Mouse (Mus musculus): Measurements from ENCODE around the gene Man1b1. TPM values are rescaled to one million over a fixed set of nuclear protein-coding genes. Genes with fewer than 3 reads are reported as not detected.

The Man1b1 gene
- polyA plus RNA-seq, 1 experiment from 2014 or later = 62.9 TPM

GRCm38 (mm10) chr2:25303452-25303851 is 28.7 kb upstream of the Man1b1 start:
- WGBS = 54% methylated on average over 3 of the region's 3 CpGs
- DNase-seq (ENCODE audit: low spot score) (no peak), ATAC-seq (replicated peaks; ENCODE audit: low FRiP score) (no peak)
- Histone ChIP-seq H3K4me1 (replicated peaks; ENCODE audit: control insufficient read depth, insufficient read depth, low read length) (peaks cover 4% of the 10 kb centered on the region; the same call in 1 of the 2 replicates), H3K9me3 (ENCODE audit: control insufficient read depth, low read length) (no peaks in the 10 kb centered on the region), H3K4me3 (ENCODE audit: low read depth, low read length) (no peak overlapping the region), H3K36me3 (ENCODE audit: control insufficient read depth, insufficient read depth, low read length) (no peaks in the 10 kb centered on the region), H3K9ac (ENCODE audit: low read depth, low read length) (no peak overlapping the region), H3K4me2 (no peak overlapping the region), H3K27me3 (replicated peaks; ENCODE audit: control insufficient read depth, insufficient read depth, low read length) (peaks cover 57% of the 10 kb centered on the region), H3K27ac (ENCODE audit: low read depth, low read length) (no peak overlapping the region)

DNA sequence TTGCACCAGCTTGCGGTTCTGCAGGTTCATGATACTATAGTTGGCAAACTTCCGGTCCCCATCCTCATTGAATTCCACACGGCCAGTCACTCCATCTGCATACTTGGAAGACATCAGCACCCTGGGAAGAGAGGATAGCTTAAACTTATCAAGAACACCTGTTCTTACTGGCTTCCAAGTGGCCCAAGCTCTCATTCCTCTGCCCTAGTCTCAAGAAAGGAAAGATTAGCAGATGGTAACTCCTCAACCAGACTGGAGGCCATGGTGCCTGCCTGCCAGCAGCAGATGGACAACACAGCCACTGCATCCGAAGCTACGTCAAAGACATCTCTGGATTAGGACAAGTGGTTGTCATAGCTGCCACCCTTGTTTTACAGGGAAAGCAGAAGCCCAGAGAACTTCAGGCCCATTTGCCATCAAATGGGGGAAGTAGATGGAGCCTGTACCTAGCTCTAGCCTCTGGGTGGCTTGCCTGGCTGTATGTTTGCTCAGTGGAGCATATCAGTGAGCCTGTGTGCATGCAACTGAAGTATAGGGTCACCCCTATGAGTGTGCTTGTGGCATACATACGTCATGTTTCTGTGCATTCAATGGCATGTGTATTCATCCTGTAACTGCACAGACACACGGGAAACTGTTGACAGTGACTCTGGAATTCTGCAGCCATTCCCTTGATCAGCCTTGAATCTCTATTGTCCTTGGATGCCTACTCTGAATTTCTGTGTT is 28.0 kb upstream of the Man1b1 start:
- ATAC-seq (replicated peaks; ENCODE audit: low FRiP score) = no peak
- WGBS = 60% methylated on average over 7 of the region's 7 CpGs
- H3K27ac ChIP-seq (ENCODE audit: low read depth, low read length) = no peak overlapping the region
- no peaks in the 10 kb centered on the region for H3K9me3 ChIP-seq (ENCODE audit: control insufficient read depth, low read length)
- DNase-seq (ENCODE audit: low spot score) = no peak
- no peak overlapping the region; the same call in 1 of the 2 replicates for H3K4me3 ChIP-seq (ENCODE audit: low read depth, low read length)
- H3K9ac ChIP-seq (ENCODE audit: low read depth, low read length) = no peak overlapping the region
- H3K4me1 ChIP-seq (replicated peaks; ENCODE audit: control insufficient read depth, insufficient read depth, low read length) = peaks cover 4% of the 10 kb centered on the region; the same call in 1 of the 2 replicates
- peak overlapping the region; percentile 69 for H3K4me2 ChIP-seq
- H3K27me3 ChIP-seq (replicated peaks; ENCODE audit: control insufficient read depth, insufficient read depth, low read length) = peaks cover 60% of the 10 kb centered on the region
- H3K36me3 ChIP-seq (ENCODE audit: control insufficient read depth, insufficient read depth, low read length) = no peaks in the 10 kb centered on the region

- DNase-seq (ENCODE audit: low spot score) (peak; percentile 58), ATAC-seq (replicated peaks; ENCODE audit: low FRiP score) (peak; percentile 57)
- Histone ChIP-seq H3K9ac (ENCODE audit: low read depth, low read length) (no peak overlapping the region), H3K4me3 (ENCODE audit: low read depth, low read length) (peak overlapping the region; percentile 42), H3K4me1 (replicated peaks; ENCODE audit: control insufficient read depth, insufficient read depth, low read length) (peaks cover 4% of the 10 kb centered on the region; the same call in 1 of the 2 replicates), H3K9me3 (ENCODE audit: control insufficient read depth, low read length) (no peaks in the 10 kb centered on the region), H3K27ac (ENCODE audit: low read depth, low read length) (no peak overlapping the region), H3K4me2 (peak overlapping the region; percentile 69), H3K27me3 (replicated peaks; ENCODE audit: control insufficient read depth, insufficient read depth, low read length) (peaks cover 66% of the 10 kb centered on the region), H3K36me3 (ENCODE audit: control insufficient read depth, insufficient read depth, low read length) (no peaks in the 10 kb centered on the region)
- 1% methylated on average over 41 of the region's 45 CpGs for WGBS
Measured at GRCm38 (mm10) chr2:25304657-25305541, 27.2 kb upstream of the Man1b1 start.

DNA sequence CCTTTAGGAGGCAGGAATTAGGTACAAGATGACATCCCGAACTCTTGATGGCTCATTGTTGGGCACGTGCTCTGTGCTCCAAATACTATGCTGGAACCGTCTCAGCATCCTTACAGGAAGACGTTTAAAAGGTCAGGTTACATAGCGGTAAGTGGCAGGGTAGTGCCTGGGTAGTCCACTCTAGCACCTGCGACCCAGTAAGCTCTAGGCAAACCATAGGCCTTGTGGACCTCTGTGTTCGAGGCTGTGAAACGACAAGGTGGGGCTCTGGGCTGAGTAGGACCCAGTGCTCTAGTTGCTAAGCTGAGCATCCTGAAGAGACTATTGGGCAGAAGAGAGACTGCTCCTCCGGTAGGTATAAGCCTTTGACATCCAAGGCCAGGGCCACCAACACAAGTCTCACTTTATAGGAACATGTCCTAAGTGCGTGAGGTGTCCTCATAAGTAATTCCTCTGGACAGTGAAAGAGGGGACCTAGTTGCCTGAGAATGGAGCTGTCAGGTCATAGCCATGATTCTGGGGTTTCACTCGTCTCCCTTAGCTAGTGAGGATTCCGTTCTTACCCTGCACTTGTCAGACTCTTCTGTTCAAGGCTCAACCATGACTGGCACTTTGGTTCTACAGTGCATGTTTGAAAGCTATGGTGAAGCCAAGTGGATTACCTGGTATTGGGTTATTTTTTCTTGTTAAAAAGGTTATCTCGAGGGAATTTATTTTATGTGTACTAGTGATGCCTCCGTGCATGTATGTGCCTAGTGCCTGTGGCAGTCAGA is 26.4 kb upstream of the Man1b1 start:
- Histone ChIP-seq H3K27me3 (replicated peaks; ENCODE audit: control insufficient read depth, insufficient read depth, low read length) (peaks cover 75% of the 10 kb centered on the region), H3K9ac (ENCODE audit: low read depth, low read length) (no peak overlapping the region)

GRCm38 (mm10) chr2:25310180-25310579 is 22.0 kb upstream of the Man1b1 start:
- H3K9ac ChIP-seq (ENCODE audit: low read depth, low read length) = no peak overlapping the region
- no peak overlapping the region for H3K4me3 ChIP-seq (ENCODE audit: low read depth, low read length)
- ATAC-seq (replicated peaks; ENCODE audit: low FRiP score) (no peak), DNase-seq (ENCODE audit: low spot score) (no peak)
- H3K27me3 ChIP-seq (replicated peaks; ENCODE audit: control insufficient read depth, insufficient read depth, low read length) = peaks cover 81% of the 10 kb centered on the region
- WGBS = 49% methylated on average over 10 of the region's 10 CpGs
- H3K27ac ChIP-seq (ENCODE audit: low read depth, low read length) = no peak overlapping the region
- H3K36me3 ChIP-seq (ENCODE audit: control insufficient read depth, insufficient read depth, low read length) = no peaks in the 10 kb centered on the region
- H3K4me2 ChIP-seq = no peak overlapping the region
- no peaks in the 10 kb centered on the region for H3K4me1 ChIP-seq (replicated peaks; ENCODE audit: control insufficient read depth, insufficient read depth, low read length)
- H3K9me3 ChIP-seq (ENCODE audit: control insufficient read depth, low read length) = no peaks in the 10 kb centered on the region

More for the DNA sequence above, 26.4 kb upstream of the Man1b1 start:
- whole genome bisulfite sequencing = 47% methylated on average over 14 of the region's 14 CpGs
- H3K9me3 ChIP-seq (ENCODE audit: control insufficient read depth, low read length) = no peaks in the 10 kb centered on the region
- H3K4me2 ChIP-seq = peak overlapping the region; percentile 69
- H3K36me3 ChIP-seq (ENCODE audit: control insufficient read depth, insufficient read depth, low read length) = no peaks in the 10 kb centered on the region
- no peak overlapping the region for H3K27ac ChIP-seq (ENCODE audit: low read depth, low read length)
- peaks cover 4% of the 10 kb centered on the region; the same call in 1 of the 2 replicates for H3K4me1 ChIP-seq (replicated peaks; ENCODE audit: control insufficient read depth, insufficient read depth, low read length)
- H3K4me3 ChIP-seq (ENCODE audit: low read depth, low read length) = peak overlapping the region; percentile 42; the same call in 1 of the 2 replicates
- no peak for ATAC-seq (replicated peaks; ENCODE audit: low FRiP score)
- DNase-seq (ENCODE audit: low spot score) = no peak

DNA sequence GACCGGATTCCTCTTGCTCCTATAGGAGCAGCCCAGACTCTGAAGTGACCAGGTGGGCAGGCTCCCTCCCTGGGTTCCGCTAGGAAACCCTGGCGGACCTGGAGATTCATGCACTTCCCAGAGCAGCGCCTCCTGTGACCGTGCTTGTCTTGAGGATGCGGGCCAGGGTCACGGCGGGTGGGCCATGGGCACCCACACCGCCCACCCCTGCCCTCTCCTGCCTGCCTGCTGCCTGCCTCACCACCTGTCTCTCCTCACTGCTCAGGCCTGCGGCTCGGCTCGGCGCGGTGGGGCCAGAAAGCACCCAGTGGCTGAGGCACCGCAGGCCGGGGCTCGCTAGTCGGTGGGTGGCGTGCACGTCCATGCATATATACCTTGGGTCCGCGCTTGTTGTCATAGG is 21.2 kb upstream of the Man1b1 start:
- Histone ChIP-seq H3K27me3 (replicated peaks; ENCODE audit: control insufficient read depth, insufficient read depth, low read length) (peaks cover 73% of the 10 kb centered on the region), H3K9ac (ENCODE audit: low read depth, low read length) (no peak overlapping the region), H3K27ac (ENCODE audit: low read depth, low read length) (no peak overlapping the region), H3K36me3 (ENCODE audit: control insufficient read depth, insufficient read depth, low read length) (no peaks in the 10 kb centered on the region), H3K4me3 (ENCODE audit: low read depth, low read length) (no peak overlapping the region), H3K4me1 (replicated peaks; ENCODE audit: control insufficient read depth, insufficient read depth, low read length) (no peaks in the 10 kb centered on the region), H3K4me2 (no peak overlapping the region), H3K9me3 (ENCODE audit: control insufficient read depth, low read length) (no peaks in the 10 kb centered on the region)
- 4% methylated on average over 22 of the region's 22 CpGs for WGBS
- DNase-seq (ENCODE audit: low spot score) = no peak
- ATAC-seq (replicated peaks; ENCODE audit: low FRiP score) = no peak

GRCm38 (mm10) chr2:25311491-25311891 is 20.6 kb upstream of the Man1b1 start:
- ATAC-seq (replicated peaks; ENCODE audit: low FRiP score) (no peak), DNase-seq (ENCODE audit: low spot score) (no peak)
- Histone ChIP-seq H3K4me2 (no peak overlapping the region), H3K27ac (ENCODE audit: low read depth, low read length) (no peak overlapping the region), H3K27me3 (replicated peaks; ENCODE audit: control insufficient read depth, insufficient read depth, low read length) (peaks cover 73% of the 10 kb centered on the region), H3K9ac (ENCODE audit: low read depth, low read length) (no peak overlapping the region), H3K4me1 (replicated peaks; ENCODE audit: control insufficient read depth, insufficient read depth, low read length) (no peaks in the 10 kb centered on the region), H3K36me3 (ENCODE audit: control insufficient read depth, insufficient read depth, low read length) (no peaks in the 10 kb centered on the region), H3K4me3 (ENCODE audit: low read depth, low read length) (no peak overlapping the region), H3K9me3 (ENCODE audit: control insufficient read depth, low read length) (no peaks in the 10 kb centered on the region)
- WGBS = 4% methylated on average over 11 of the region's 11 CpGs

All from liver, embryonic 11.5 days (tissue).